Mouse (Mus musculus): Measurements from ENCODE around the gene Tgm2.

DNA sequence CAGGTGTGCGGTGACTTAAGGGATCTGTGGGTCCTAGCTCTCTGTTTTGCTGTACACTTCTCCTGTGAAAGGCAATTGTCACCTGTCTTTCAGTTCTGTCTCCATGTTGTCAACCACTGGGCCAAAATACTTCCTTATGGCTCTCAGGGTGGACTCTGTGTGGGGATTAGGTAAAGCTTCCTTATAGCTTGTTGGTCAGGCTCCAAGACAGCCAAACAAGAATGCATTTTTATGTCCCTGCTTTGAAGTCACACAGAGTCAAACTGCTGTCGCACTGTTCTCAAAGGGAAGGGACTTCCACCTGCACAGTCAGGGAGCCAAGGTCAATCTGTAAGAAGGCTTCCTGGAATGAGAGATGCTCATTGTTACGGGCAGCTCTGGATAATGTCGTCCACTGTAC lies 31.9 kb upstream of the Tgm2 start:
- no peak for TF ChIP-seq CTCF (IDR thresholded peaks at IDR 0.05; ENCODE audit: borderline replicate concordance, extremely low read depth, insufficient read depth, insufficient read length)
- no peak for TF ChIP-seq POLR2A (IDR thresholded peaks at IDR 0.05; ENCODE audit: borderline replicate concordance, extremely low read depth, insufficient read depth, insufficient read length, poor library complexity, severe bottlenecking)

Data from brain, embryonic 14.5 days (tissue).